Mouse (Mus musculus): Measurements from ENCODE around the gene Cdc14a.

DNA sequence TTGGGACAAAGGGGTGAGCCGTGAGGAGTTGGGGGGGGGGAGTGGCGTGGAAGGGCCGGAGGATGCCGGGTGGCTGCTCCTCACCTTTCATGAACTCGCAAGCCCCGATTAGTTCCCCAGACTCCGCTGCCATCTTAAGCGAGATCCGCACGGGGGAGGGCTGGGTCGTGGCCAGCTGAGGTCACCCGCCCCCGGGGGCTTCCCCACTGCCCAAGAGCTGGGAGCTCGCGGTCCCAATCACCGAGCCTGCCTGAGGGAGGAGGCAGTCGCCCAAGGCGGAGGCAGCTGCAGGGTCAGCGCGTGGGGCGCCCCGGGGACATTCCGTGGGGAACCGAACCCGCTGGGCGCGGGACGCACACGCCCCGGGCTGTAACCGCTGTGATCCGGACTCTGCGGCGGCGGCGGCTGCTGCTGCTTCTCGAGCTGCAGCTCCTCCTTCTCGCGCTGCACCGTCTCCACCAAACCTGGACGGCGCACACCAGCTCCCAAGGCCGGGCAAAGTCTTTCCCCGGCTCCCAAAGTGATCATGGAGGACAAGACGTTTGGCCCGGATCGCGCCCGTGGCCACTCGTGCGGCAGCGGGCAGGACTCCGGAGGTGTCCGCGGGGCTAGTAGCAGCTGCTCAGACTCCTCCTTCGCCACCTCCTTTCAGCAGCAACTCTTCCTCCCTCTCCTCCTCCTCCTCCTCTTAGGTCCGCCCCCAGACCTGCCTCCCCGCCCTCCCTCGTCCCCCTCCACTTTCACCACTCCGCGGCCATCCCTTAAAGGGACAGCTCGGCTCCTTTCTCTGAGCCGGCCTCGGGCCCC is at the start of gene Cdc14a:
- TF ChIP-seq CTCF (IDR thresholded peaks at IDR 0.05; ENCODE audit: low read depth, low read length): no peak
- no peak for TF ChIP-seq GATA1 (IDR thresholded peaks at IDR 0.05; ENCODE audit: borderline replicate concordance, low read length)
- TF ChIP-seq TAL1 (conservative IDR thresholded peaks at IDR 0.05; ENCODE audit: low read depth, low read length): no peak

Measured in G1E (cell line).